Mouse (Mus musculus) neutrophil, adult 59 days (primary cell): Measurements from ENCODE around the gene Eef1b2. TPM values are rescaled to one million over a fixed set of nuclear protein-coding genes. Genes with fewer than 3 reads are reported as not detected.

Experiments used
- total RNA-seq, 2 experiments: library from RNA; stranded (reverse); gene quantifications; 1 replicate in 1 of 2; 2 replicates in 1 of 2; pipeline ENCODE4 v1.2.4; 2023

Gene Eef1b2
- total RNA-seq = 100 to 1,000 TPM; 384 to 416 TPM

GRCm38 (mm10) chr1:63176604-63177421, at the start of gene Eef1b2, which contains the start of gene Ndufs1:
TSS of gene Eef1b2 (plus strand) at chr1:63176825.
TSS of gene Ndufs1 (minus strand) at chr1:63176833.

GRCm38 (mm10) chr1:63214271-63214558, 37.6 kb downstream of the Eef1b2 start, which contains the start of gene Gpr1:
TSS of gene Gpr1 (minus strand) at chr1:63214543.

Other genes starting within 250 kb of the Eef1b2 start
- 10 to 100 TPM; 53.9 to 55.6 TPM for gene Ino80d, start 62.2 kb upstream of the Eef1b2 start, total RNA-seq
- 10 to 100 TPM; 54.7 to 60.1 TPM for gene Ndufs1, start within 50 bp of the Eef1b2 start, total RNA-seq
- gene Gpr1, start 37.7 kb downstream of the Eef1b2 start, total RNA-seq = not detected
- not detected for gene Zdbf2, start 96.4 kb downstream of the Eef1b2 start, total RNA-seq